9 mouse cellular contexts compared by ENCODE assay signal in genomic region chr3:58843415-58843814, GRCm38 (mm10). TPM values are rescaled to one million over a fixed set of nuclear protein-coding genes. Genes with fewer than 3 reads are reported as not detected.
DNase-seq lines count a peak whose midpoint lies in the region; ATAC-seq and TF ChIP-seq lines count a peak whose summit lies in the region.
"Had no signal": no experiment of that assay in that cellular context is flagged by ENCODE, and none has a peak within 500 bp of the region (broad histone marks: within the 10 kb centered on the region; RNA-seq: fewer than 3 reads in every experiment).

No protein-coding gene starts in this region.

- H3K9me3 ChIP-seq in forebrain, embryonic 15.5 days, result no peaks in the 10 kb centered on the region
- H3K9me3 ChIP-seq in forebrain, embryonic 11.5 days (ENCODE audit: control insufficient read depth, low read length), result no peaks in the 10 kb centered on the region
- H3K9me3 ChIP-seq in neural tube, embryonic 11.5 days (ENCODE audit: control insufficient read depth, low read length), result no peaks in the 10 kb centered on the region
- no peaks in the 10 kb centered on the region for H3K9me3 ChIP-seq in neural tube, embryonic 15.5 days (replicated peaks)
- H3K9me3 ChIP-seq in embryonic facial prominence, embryonic 10.5 days, result no peaks in the 10 kb centered on the region
- H3K9me3 ChIP-seq: heart, embryonic 10.5 days had no signal

- 60% methylated on average over 1 of the region's 1 CpGs for WGBS in forebrain, embryonic 15.5 days
- 71% methylated on average over 1 of the region's 1 CpGs for WGBS in forebrain, embryonic 11.5 days
- WGBS in neural tube, embryonic 11.5 days, result 69% methylated on average over 1 of the region's 1 CpGs
- WGBS in neural tube, embryonic 15.5 days, result 74% methylated on average over 1 of the region's 1 CpGs
- 58% methylated on average over 1 of the region's 1 CpGs for WGBS in embryonic facial prominence, embryonic 10.5 days
- WGBS in lung, adult 2 months, result 27% methylated on average over 1 of the region's 1 CpGs

- ATAC-seq in forebrain, embryonic 15.5 days (replicated peaks), result peak; percentile 72; the same call in 1 of the 2 replicates
- ATAC-seq in forebrain, embryonic 11.5 days (replicated peaks; ENCODE audit: low FRiP score), result no peak
- ATAC-seq in neural tube, embryonic 11.5 days (ENCODE audit: insufficient read depth, low FRiP score, low TSS enrichment), result no peak
- no peak for ATAC-seq in neural tube, embryonic 15.5 days (ENCODE audit: low FRiP score)

- no peaks in the 10 kb centered on the region for H3K36me3 ChIP-seq in forebrain, embryonic 15.5 days
- no peaks in the 10 kb centered on the region for H3K36me3 ChIP-seq in forebrain, embryonic 11.5 days (ENCODE audit: control insufficient read depth, insufficient read depth, low read length)
- no peaks in the 10 kb centered on the region for H3K36me3 ChIP-seq in neural tube, embryonic 11.5 days (ENCODE audit: control insufficient read depth, insufficient read depth, low read length)
- no peaks in the 10 kb centered on the region for H3K36me3 ChIP-seq in neural tube, embryonic 15.5 days
- H3K36me3 ChIP-seq in embryonic facial prominence, embryonic 10.5 days (replicated peaks), result no peaks in the 10 kb centered on the region
- H3K36me3 ChIP-seq in splenic B cell, adult 2 months (ENCODE audit: control insufficient read depth, insufficient read depth, low read length, poor library complexity, severe bottlenecking), result no peaks in the 10 kb centered on the region
- H3K36me3 ChIP-seq: heart, embryonic 10.5 days had no signal

- H3K4me3 ChIP-seq in forebrain, embryonic 15.5 days, result no peak overlapping the region
- no peak overlapping the region for H3K4me3 ChIP-seq in forebrain, embryonic 11.5 days (ENCODE audit: low read depth, low read length)
- H3K4me3 ChIP-seq in neural tube, embryonic 11.5 days (ENCODE audit: low read depth, low read length), result no peak overlapping the region
- no peak overlapping the region for H3K4me3 ChIP-seq in neural tube, embryonic 15.5 days (replicated peaks)
- no peak overlapping the region for H3K4me3 ChIP-seq in embryonic facial prominence, embryonic 10.5 days
- no peak overlapping the region for H3K4me3 ChIP-seq in lung, adult 2 months (replicated peaks; ENCODE audit: extremely low read depth, low read depth, low read length)
- H3K4me3 ChIP-seq: heart, embryonic 10.5 days had no signal

- no peak for TF ChIP-seq CTCF in lung, adult 2 months (IDR thresholded peaks at IDR 0.05; ENCODE audit: insufficient read depth, low read length)

- no peak overlapping the region for H3K4me2 ChIP-seq in forebrain, embryonic 15.5 days (replicated peaks)
- H3K4me2 ChIP-seq in forebrain, embryonic 11.5 days (ENCODE audit: low read depth, low read length, severe bottlenecking), result no peak overlapping the region
- H3K4me2 ChIP-seq in neural tube, embryonic 11.5 days (ENCODE audit: low read depth), result no peak overlapping the region
- no peak overlapping the region for H3K4me2 ChIP-seq in neural tube, embryonic 15.5 days

- no peaks in the 10 kb centered on the region for H3K4me1 ChIP-seq in forebrain, embryonic 15.5 days
- H3K4me1 ChIP-seq in forebrain, embryonic 11.5 days (replicated peaks; ENCODE audit: control insufficient read depth, insufficient read depth, low read length), result no peaks in the 10 kb centered on the region
- H3K4me1 ChIP-seq in neural tube, embryonic 11.5 days (ENCODE audit: control insufficient read depth, insufficient read depth, low read length), result no peaks in the 10 kb centered on the region
- H3K4me1 ChIP-seq in neural tube, embryonic 15.5 days, result no peaks in the 10 kb centered on the region
- H3K4me1 ChIP-seq in embryonic facial prominence, embryonic 10.5 days, result no peaks in the 10 kb centered on the region
- H3K4me1 ChIP-seq in lung, adult 2 months (ENCODE audit: control insufficient read depth, insufficient read depth, low read length), result no peaks in the 10 kb centered on the region
- H3K4me1 ChIP-seq: heart, embryonic 10.5 days had no signal

- H3K27ac ChIP-seq in forebrain, embryonic 15.5 days (replicated peaks), result no peak overlapping the region
- no peak overlapping the region for H3K27ac ChIP-seq in forebrain, embryonic 11.5 days (ENCODE audit: low read depth, low read length)
- no peak overlapping the region for H3K27ac ChIP-seq in neural tube, embryonic 11.5 days (ENCODE audit: low read depth, low read length)
- H3K27ac ChIP-seq in neural tube, embryonic 15.5 days (replicated peaks), result no peak overlapping the region
- H3K27ac ChIP-seq in embryonic facial prominence, embryonic 10.5 days (replicated peaks), result no peak overlapping the region
- H3K27ac ChIP-seq: heart, embryonic 10.5 days had no signal

- no peak for DNase-seq in forebrain, embryonic 11.5 days (ENCODE audit: low spot score)
- peak; percentile 27 for DNase-seq in neural tube, embryonic 11.5 days (ENCODE audit: low spot score)
- peak; percentile 35 for DNase-seq in embryonic facial prominence, embryonic 10.5 days (ENCODE audit: low spot score)
- DNase-seq in splenic B cell, adult 2 months (ENCODE audit: low read depth, low spot score), result peak; percentile 7
- no peak for DNase-seq in urinary bladder, adult 18-20 months (ENCODE audit: low spot score in 2 of 2)
- no peak for DNase-seq in lung, adult 2 months

- TF ChIP-seq POLR2A in lung, adult 2 months (IDR thresholded peaks at IDR 0.05; ENCODE audit: borderline replicate concordance, extremely low read depth, low read depth, low read length), result no peak

- no peak overlapping the region for H3K9ac ChIP-seq in forebrain, embryonic 15.5 days (replicated peaks)
- H3K9ac ChIP-seq in forebrain, embryonic 11.5 days (ENCODE audit: low read length), result no peak overlapping the region
- H3K9ac ChIP-seq in neural tube, embryonic 11.5 days (ENCODE audit: low read length), result no peak overlapping the region
- no peak overlapping the region for H3K9ac ChIP-seq in neural tube, embryonic 15.5 days (replicated peaks)

- no peaks in the 10 kb centered on the region for H3K27me3 ChIP-seq in forebrain, embryonic 15.5 days
- H3K27me3 ChIP-seq in forebrain, embryonic 11.5 days (ENCODE audit: control insufficient read depth, insufficient read depth, low read length), result no peaks in the 10 kb centered on the region
- H3K27me3 ChIP-seq in neural tube, embryonic 11.5 days (ENCODE audit: control insufficient read depth, insufficient read depth, low read length), result no peaks in the 10 kb centered on the region
- no peaks in the 10 kb centered on the region for H3K27me3 ChIP-seq in neural tube, embryonic 15.5 days (replicated peaks)
- no peaks in the 10 kb centered on the region for H3K27me3 ChIP-seq in embryonic facial prominence, embryonic 10.5 days (replicated peaks; ENCODE audit: low read depth, poor library complexity, severe bottlenecking)
- no peaks in the 10 kb centered on the region for H3K27me3 ChIP-seq in splenic B cell, adult 2 months (ENCODE audit: control insufficient read depth, insufficient read depth, low read length, poor library complexity, severe bottlenecking)

RNA-seq across cellular contexts. Expression of gene Mindy4b-ps, which starts 21.3 kb away (rescaled TPM):
- polyA plus RNA-seq in forebrain, embryonic 15.5 days (2015; fragmentation: Nextera tagmentation; extraction: Ambion mirVana), result 0.17 TPM in 1 of 2 replicates, not detected in the other
- 0.08 TPM in 1 of 2 replicates, not detected in the other for polyA plus RNA-seq in forebrain, embryonic 11.5 days (2014; fragmentation: Nextera tagmentation; extraction: Ambion mirVana)
- not detected in 2 replicates for polyA plus RNA-seq in neural tube, embryonic 11.5 days (2014; fragmentation: Nextera tagmentation; extraction: Ambion mirVana)
- 0.17 and 0.26 TPM in 2 replicates for polyA plus RNA-seq in neural tube, embryonic 15.5 days (2015; fragmentation: Nextera tagmentation; extraction: Ambion mirVana)
- not detected in 2 replicates for polyA plus RNA-seq in embryonic facial prominence, embryonic 10.5 days (2016; fragmentation: Nextera tagmentation; extraction: Ambion mirVana)
- not detected in 2 replicates for polyA plus RNA-seq in lung, adult 2 months (2012; rRNA removed)
- polyA plus RNA-seq: heart, embryonic 10.5 days had no signal

RNA-seq across cellular contexts. Expression of gene Clrn1, which starts 41.7 kb away (rescaled TPM):
- 1.4 and 1.6 TPM in 2 replicates for polyA plus RNA-seq in forebrain, embryonic 15.5 days (2015; fragmentation: Nextera tagmentation; extraction: Ambion mirVana)
- 0.13 TPM in 1 of 2 replicates, not detected in the other for polyA plus RNA-seq in forebrain, embryonic 11.5 days (2014; fragmentation: Nextera tagmentation; extraction: Ambion mirVana)
- polyA plus RNA-seq in neural tube, embryonic 11.5 days (2014; fragmentation: Nextera tagmentation; extraction: Ambion mirVana), result 0.19 and 0.42 TPM in 2 replicates
- 1.2 and 2.6 TPM in 2 replicates for polyA plus RNA-seq in neural tube, embryonic 15.5 days (2015; fragmentation: Nextera tagmentation; extraction: Ambion mirVana)
- 0.65 and 1.5 TPM in 2 replicates for polyA plus RNA-seq in embryonic facial prominence, embryonic 10.5 days (2016; fragmentation: Nextera tagmentation; extraction: Ambion mirVana)
- polyA plus RNA-seq in lung, adult 2 months (2012; rRNA removed), result not detected in 2 replicates

Comparison
In these comparisons a context has a peak if more than half of its experiments do, and no peak if none do; other contexts are left out.
1. DNase-seq: peak in neural tube, embryonic 11.5 days (single experiment), embryonic facial prominence, embryonic 10.5 days (single experiment) and splenic B cell, adult 2 months (single experiment); none in forebrain, embryonic 11.5 days (single experiment), urinary bladder, adult 18-20 months (0 of 2) and lung, adult 2 months (single experiment).